9 mouse cellular contexts compared by ENCODE assay signal in genomic region chr5:146867946-146868314, GRCm38 (mm10). TPM values are rescaled to one million over a fixed set of nuclear protein-coding genes. Genes with fewer than 3 reads are reported as not detected.
DNase-seq lines count a peak whose midpoint lies in the region; ATAC-seq and TF ChIP-seq lines count a peak whose summit lies in the region.
"Had no signal": no experiment of that assay in that cellular context is flagged by ENCODE, and none has a peak within 500 bp of the region (broad histone marks: within the 10 kb centered on the region; RNA-seq: fewer than 3 reads in every experiment).

No protein-coding gene starts in this region.

- no peak for ATAC-seq in forebrain, embryonic 11.5 days (replicated peaks; ENCODE audit: low FRiP score)
- no peak; the same call in none of the 2 replicates for ATAC-seq in intestine, embryonic 15.5 days
- ATAC-seq in midbrain, postnatal 0 days (ENCODE audit: low FRiP score): no peak; the same call in 1 of the 2 replicates
- ATAC-seq: Patski had no signal

- no peak for DNase-seq in layer of hippocampus, adult 2 months (ENCODE audit: low spot score in 2 of 2)
- DNase-seq in layer of hippocampus, adult 9-10 months (ENCODE audit: low spot score): no peak
- DNase-seq in forebrain, embryonic 11.5 days (ENCODE audit: low spot score): no peak
- no peak for DNase-seq in midbrain, postnatal 0 days (ENCODE audit: low spot score)
- DNase-seq in kidney, adult 11 months: no peak
- DNase-seq in layer of hippocampus, postnatal 14 days (ENCODE audit: low spot score in 2 of 2): no peak
- no peak for DNase-seq in layer of hippocampus, adult 9-11 months

- WGBS in forebrain, embryonic 11.5 days: 10% methylated on average over 4 of the region's 4 CpGs
- 23% methylated on average over 4 of the region's 4 CpGs for WGBS in intestine, embryonic 15.5 days
- 9% methylated on average over 4 of the region's 4 CpGs for WGBS in midbrain, postnatal 0 days

- H3K4me3 ChIP-seq in layer of hippocampus, adult 2 months: no peak overlapping the region; the same call in 1 of the 2 replicates
- no peak overlapping the region for H3K4me3 ChIP-seq in forebrain, embryonic 11.5 days (ENCODE audit: low read depth, low read length)
- H3K4me3 ChIP-seq in intestine, embryonic 15.5 days (replicated peaks): no peak overlapping the region
- no peak overlapping the region for H3K4me3 ChIP-seq in midbrain, postnatal 0 days (ENCODE audit: low read depth, low read length)

- no peak for TF ChIP-seq CTCF in layer of hippocampus, adult 2 months (conservative IDR thresholded peaks at IDR 0.05)
- TF ChIP-seq CTCF in midbrain, postnatal 0 days (IDR thresholded peaks at IDR 0.05): no peak

- H3K27ac ChIP-seq in layer of hippocampus, adult 2 months: peak overlapping the region; percentile 83
- no peak overlapping the region for H3K27ac ChIP-seq in forebrain, embryonic 11.5 days (ENCODE audit: low read depth, low read length)
- no peak overlapping the region for H3K27ac ChIP-seq in intestine, embryonic 15.5 days
- H3K27ac ChIP-seq in midbrain, postnatal 0 days (ENCODE audit: low read depth, low read length): peak overlapping the region; percentile 38

- H3K36me3 ChIP-seq in forebrain, embryonic 11.5 days (ENCODE audit: control insufficient read depth, insufficient read depth, low read length): no peaks in the 10 kb centered on the region
- no peaks in the 10 kb centered on the region for H3K36me3 ChIP-seq in intestine, embryonic 15.5 days
- H3K36me3 ChIP-seq in midbrain, postnatal 0 days (ENCODE audit: insufficient read depth, low read length): no peaks in the 10 kb centered on the region

- no peaks in the 10 kb centered on the region for H3K27me3 ChIP-seq in forebrain, embryonic 11.5 days (ENCODE audit: control insufficient read depth, insufficient read depth, low read length)
- no peaks in the 10 kb centered on the region for H3K27me3 ChIP-seq in intestine, embryonic 15.5 days (replicated peaks)
- no peaks in the 10 kb centered on the region for H3K27me3 ChIP-seq in midbrain, postnatal 0 days (ENCODE audit: insufficient read depth, low read length)
- H3K27me3 ChIP-seq: Patski had no signal

- no peaks in the 10 kb centered on the region for H3K9me3 ChIP-seq in forebrain, embryonic 11.5 days (ENCODE audit: control insufficient read depth, low read length)
- H3K9me3 ChIP-seq in intestine, embryonic 15.5 days: no peaks in the 10 kb centered on the region
- H3K9me3 ChIP-seq in midbrain, postnatal 0 days (ENCODE audit: low read length): no peaks in the 10 kb centered on the region

- no peaks in the 10 kb centered on the region; the same call in 1 of the 2 replicates for H3K4me1 ChIP-seq in forebrain, embryonic 11.5 days (replicated peaks; ENCODE audit: control insufficient read depth, insufficient read depth, low read length)
- peaks cover 10% of the 10 kb centered on the region; the same call in 1 of the 2 replicates for H3K4me1 ChIP-seq in intestine, embryonic 15.5 days (replicated peaks)
- H3K4me1 ChIP-seq in midbrain, postnatal 0 days (ENCODE audit: insufficient read depth, low read length): no peaks in the 10 kb centered on the region

- peak overlapping the region; percentile 38; the same call in 1 of the 2 replicates for H3K4me2 ChIP-seq in forebrain, embryonic 11.5 days (ENCODE audit: low read depth, low read length, severe bottlenecking)
- peak overlapping the region; percentile 51 for H3K4me2 ChIP-seq in intestine, embryonic 15.5 days (replicated peaks)
- H3K4me2 ChIP-seq in midbrain, postnatal 0 days (ENCODE audit: low read depth, low read length, poor library complexity, severe bottlenecking): 0 out of 2 replicates have a peak overlapping the region, but pooled peaks have one; percentile 25

- peak overlapping the region; percentile 23; the same call in 1 of the 2 replicates for H3K9ac ChIP-seq in forebrain, embryonic 11.5 days (ENCODE audit: low read length)
- H3K9ac ChIP-seq in intestine, embryonic 15.5 days: no peak overlapping the region
- no peak overlapping the region for H3K9ac ChIP-seq in midbrain, postnatal 0 days (replicated peaks; ENCODE audit: low read length, poor library complexity, severe bottlenecking)

RNA-seq across cellular contexts. Expression of gene Rasl11a, which starts 23.1 kb away (rescaled TPM):
- 10 to 100 TPM; 11.0 to 13.7 TPM for total RNA-seq in layer of hippocampus, adult 2 months (2021)
- polyA plus RNA-seq in forebrain, embryonic 11.5 days (2014; fragmentation: Nextera tagmentation; extraction: Ambion mirVana): 24.8 and 28.6 TPM in 2 replicates
- 26.8 and 32.7 TPM in 2 replicates for polyA plus RNA-seq in intestine, embryonic 15.5 days (2015; fragmentation: Nextera tagmentation; extraction: Ambion mirVana)
- 14.6 and 18.3 TPM in 2 replicates for total RNA-seq in midbrain, postnatal 0 days (2014; rRNA removed)
- polyA plus RNA-seq in midbrain, postnatal 0 days (2015; fragmentation: Nextera tagmentation; extraction: Ambion mirVana): 17.8 and 18.8 TPM in 2 replicates
- 10 to 100 TPM; 22.6 to 25.5 TPM for total RNA-seq in layer of hippocampus, postnatal 14 days (2021)

RNA-seq across cellular contexts. Expression of gene Rpl21, which starts 35.2 kb away (rescaled TPM):
- 100 to 1,000 TPM; 205 to 212 TPM for total RNA-seq in layer of hippocampus, adult 2 months (2021)
- 440 and 469 TPM in 2 replicates for polyA plus RNA-seq in forebrain, embryonic 11.5 days (2014; fragmentation: Nextera tagmentation; extraction: Ambion mirVana)
- polyA plus RNA-seq in intestine, embryonic 15.5 days (2015; fragmentation: Nextera tagmentation; extraction: Ambion mirVana): 548 and 585 TPM in 2 replicates
- 217 and 224 TPM in 2 replicates for total RNA-seq in midbrain, postnatal 0 days (2014; rRNA removed)
- 328 and 334 TPM in 2 replicates for polyA plus RNA-seq in midbrain, postnatal 0 days (2015; fragmentation: Nextera tagmentation; extraction: Ambion mirVana)
- total RNA-seq in layer of hippocampus, postnatal 14 days (2021): 100 to 1,000 TPM; 204 to 212 TPM

Comparison
In these comparisons a context has a peak if more than half of its experiments do, and no peak if none do; other contexts are left out.
1. H3K27ac ChIP-seq: peak in layer of hippocampus, adult 2 months (single experiment) and midbrain, postnatal 0 days (single experiment); none in forebrain, embryonic 11.5 days (single experiment) and intestine, embryonic 15.5 days (single experiment).
2. Peak in every context shown above with its lines, with median percentiles within 50 percentile points of each other: H3K4me2 ChIP-seq.